12 mouse cellular contexts compared by ENCODE assay signal in the genomic region with DNA sequence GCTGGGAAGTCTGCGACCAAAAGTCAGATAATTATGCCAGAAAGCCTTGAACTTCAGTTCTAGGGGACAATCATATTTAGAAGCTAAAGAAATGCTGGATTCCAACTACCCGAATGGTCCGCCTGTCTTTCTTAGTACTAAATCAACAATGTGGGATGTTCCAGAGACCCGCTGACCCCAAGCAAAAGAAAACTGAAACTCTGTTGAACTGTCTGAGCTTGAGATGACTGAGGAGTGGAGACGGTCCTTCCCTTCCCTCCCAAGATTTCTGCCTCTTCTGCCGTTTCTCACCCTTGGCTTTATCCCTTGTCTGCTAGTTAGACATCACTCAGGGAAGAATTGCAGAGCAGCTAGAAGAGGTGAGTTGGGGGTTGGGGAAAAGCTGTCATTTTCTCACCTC. TPM values are rescaled to one million over a fixed set of nuclear protein-coding genes. Genes with fewer than 3 reads are reported as not detected.
DNase-seq lines count a peak whose midpoint lies in the region; ATAC-seq lines count a peak whose summit lies in the region.
"Had no signal": no experiment of that assay in that cellular context is flagged by ENCODE, and none has a peak within 500 bp of the region (broad histone marks: within the 10 kb centered on the region; RNA-seq: fewer than 3 reads in every experiment).

No protein-coding gene starts in this region.

- H3K9me3 ChIP-seq in midbrain, embryonic 11.5 days (ENCODE audit: control insufficient read depth, low read length) = no peaks in the 10 kb centered on the region
- no peaks in the 10 kb centered on the region for H3K9me3 ChIP-seq in midbrain, embryonic 16.5 days (replicated peaks; ENCODE audit: control insufficient read depth, low read length, poor library complexity, severe bottlenecking)
- no peaks in the 10 kb centered on the region for H3K9me3 ChIP-seq in forebrain, embryonic 12.5 days
- H3K9me3 ChIP-seq in hindbrain, embryonic 14.5 days (ENCODE audit: control insufficient read depth, low read length) = no peaks in the 10 kb centered on the region
- H3K9me3 ChIP-seq in stomach, embryonic 15.5 days = no peaks in the 10 kb centered on the region
- H3K9me3 ChIP-seq: liver, embryonic 13.5 days had no signal

- H3K27me3 ChIP-seq in midbrain, embryonic 11.5 days (ENCODE audit: control insufficient read depth, insufficient read depth, low read length) = peaks cover 91% of the 10 kb centered on the region
- peaks cover 58% of the 10 kb centered on the region for H3K27me3 ChIP-seq in midbrain, embryonic 16.5 days (ENCODE audit: control insufficient read depth, insufficient read depth, low read depth, low read length)
- peaks cover 82% of the 10 kb centered on the region for H3K27me3 ChIP-seq in forebrain, embryonic 12.5 days
- peaks cover 96% of the 10 kb centered on the region for H3K27me3 ChIP-seq in hindbrain, embryonic 14.5 days (ENCODE audit: control insufficient read depth, insufficient read depth, low read length)
- H3K27me3 ChIP-seq in stomach, embryonic 15.5 days (replicated peaks) = peaks cover 47% of the 10 kb centered on the region

- peak; percentile 95 for DNase-seq in midbrain, embryonic 11.5 days (ENCODE audit: low spot score, missing footprints)
- DNase-seq in hindbrain, embryonic 14.5 days (ENCODE audit: low spot score) = no peak
- no peak for DNase-seq in thymus, postnatal 0 days (ENCODE audit: low spot score)
- DNase-seq in layer of hippocampus, adult 9-11 months = no peak
- DNase-seq: cerebellum, postnatal 14 days; gastrocnemius, postnatal 36 days; kidney, adult 11 months; liver, embryonic 13.5 days had no signal

- WGBS in midbrain, embryonic 11.5 days = 3% methylated on average over 6 of the region's 6 CpGs
- WGBS in midbrain, embryonic 16.5 days = 3% methylated on average over 6 of the region's 6 CpGs
- 2% methylated on average over 6 of the region's 6 CpGs for WGBS in forebrain, embryonic 12.5 days
- WGBS in hindbrain, embryonic 14.5 days = 1% methylated on average over 6 of the region's 6 CpGs
- 22% methylated on average over 6 of the region's 6 CpGs for WGBS in stomach, embryonic 15.5 days

- H3K27ac ChIP-seq in midbrain, embryonic 11.5 days (ENCODE audit: low read depth, low read length) = no peak overlapping the region
- no peak overlapping the region for H3K27ac ChIP-seq in midbrain, embryonic 16.5 days (ENCODE audit: low read length)
- peak overlapping the region; percentile 25; the same call in 1 of the 2 replicates for H3K27ac ChIP-seq in forebrain, embryonic 12.5 days
- H3K27ac ChIP-seq in hindbrain, embryonic 14.5 days = no peak overlapping the region; the same call in 1 of the 2 replicates
- H3K27ac ChIP-seq in stomach, embryonic 15.5 days = no peak overlapping the region
- H3K27ac ChIP-seq: layer of hippocampus, adult 2 months; liver, embryonic 13.5 days had no signal

- H3K4me1 ChIP-seq in midbrain, embryonic 11.5 days (ENCODE audit: control insufficient read depth, insufficient read depth, low read length) = no peaks in the 10 kb centered on the region
- no peaks in the 10 kb centered on the region; the same call in 1 of the 2 replicates for H3K4me1 ChIP-seq in midbrain, embryonic 16.5 days (ENCODE audit: control insufficient read depth, insufficient read depth, low read length)
- 0 out of 2 replicates have a peak, but pooled peaks cover 5% of the 10 kb centered on the region for H3K4me1 ChIP-seq in forebrain, embryonic 12.5 days
- H3K4me1 ChIP-seq in hindbrain, embryonic 14.5 days (replicated peaks; ENCODE audit: control insufficient read depth, insufficient read depth, low read length) = no peaks in the 10 kb centered on the region
- no peaks in the 10 kb centered on the region; the same call in 1 of the 2 replicates for H3K4me1 ChIP-seq in stomach, embryonic 15.5 days
- H3K4me1 ChIP-seq: liver, embryonic 13.5 days had no signal

- H3K4me2 ChIP-seq in midbrain, embryonic 11.5 days = no peak overlapping the region
- no peak overlapping the region; the same call in 1 of the 2 replicates for H3K4me2 ChIP-seq in midbrain, embryonic 16.5 days (ENCODE audit: low read length)
- H3K4me2 ChIP-seq in forebrain, embryonic 12.5 days = peak overlapping the region; percentile 45
- peak overlapping the region; percentile 27; the same call in 1 of the 2 replicates for H3K4me2 ChIP-seq in hindbrain, embryonic 14.5 days (replicated peaks)
- peak overlapping the region; percentile 40 for H3K4me2 ChIP-seq in stomach, embryonic 15.5 days
- H3K4me2 ChIP-seq: liver, embryonic 13.5 days had no signal

- no peaks in the 10 kb centered on the region for H3K36me3 ChIP-seq in midbrain, embryonic 11.5 days (ENCODE audit: control insufficient read depth, insufficient read depth, low read length)
- no peaks in the 10 kb centered on the region for H3K36me3 ChIP-seq in midbrain, embryonic 16.5 days (ENCODE audit: control insufficient read depth, insufficient read depth, low read length)
- no peaks in the 10 kb centered on the region for H3K36me3 ChIP-seq in forebrain, embryonic 12.5 days (replicated peaks)
- no peaks in the 10 kb centered on the region for H3K36me3 ChIP-seq in hindbrain, embryonic 14.5 days (replicated peaks; ENCODE audit: control insufficient read depth, insufficient read depth)
- H3K36me3 ChIP-seq in stomach, embryonic 15.5 days = no peaks in the 10 kb centered on the region
- H3K36me3 ChIP-seq: liver, embryonic 13.5 days had no signal

- ATAC-seq in midbrain, embryonic 11.5 days (ENCODE audit: low FRiP score) = no peak
- no peak for ATAC-seq in midbrain, embryonic 16.5 days
- ATAC-seq in forebrain, embryonic 12.5 days (ENCODE audit: low FRiP score) = no peak
- ATAC-seq in hindbrain, embryonic 14.5 days (ENCODE audit: low FRiP score) = no peak
- ATAC-seq in stomach, embryonic 15.5 days (ENCODE audit: insufficient read depth, low FRiP score, low read depth) = no peak

- no peak overlapping the region for H3K4me3 ChIP-seq in midbrain, embryonic 11.5 days (ENCODE audit: low read depth, low read length)
- no peak overlapping the region; the same call in 1 of the 2 replicates for H3K4me3 ChIP-seq in midbrain, embryonic 16.5 days (ENCODE audit: low read depth, low read length)
- H3K4me3 ChIP-seq in forebrain, embryonic 12.5 days (replicated peaks) = peak overlapping the region; percentile 25
- no peak overlapping the region for H3K4me3 ChIP-seq in hindbrain, embryonic 14.5 days (replicated peaks; ENCODE audit: low read length)
- H3K4me3 ChIP-seq in stomach, embryonic 15.5 days (replicated peaks) = no peak overlapping the region
- H3K4me3 ChIP-seq: layer of hippocampus, adult 2 months; liver, embryonic 13.5 days had no signal

- H3K9ac ChIP-seq in midbrain, embryonic 11.5 days (ENCODE audit: low read length) = no peak overlapping the region
- H3K9ac ChIP-seq in midbrain, embryonic 16.5 days (ENCODE audit: low read depth, low read length) = no peak overlapping the region
- H3K9ac ChIP-seq in forebrain, embryonic 12.5 days = 0 out of 2 replicates have a peak overlapping the region, but pooled peaks have one; percentile 33
- no peak overlapping the region for H3K9ac ChIP-seq in hindbrain, embryonic 14.5 days
- H3K9ac ChIP-seq in stomach, embryonic 15.5 days = no peak overlapping the region
- H3K9ac ChIP-seq: liver, embryonic 13.5 days had no signal

RNA-seq across cellular contexts. Expression of gene Isl1, which starts 5.7 kb away (rescaled TPM):
- 15.4 and 18.6 TPM in 2 replicates for polyA plus RNA-seq in midbrain, embryonic 11.5 days (2014; fragmentation: Nextera tagmentation; extraction: Ambion mirVana)
- polyA plus RNA-seq in midbrain, embryonic 16.5 days (2015; fragmentation: Nextera tagmentation; extraction: Ambion mirVana) = 25.5 and 47.6 TPM in 2 replicates
- 65.6 and 74.4 TPM in 2 replicates for polyA plus RNA-seq in forebrain, embryonic 12.5 days (2016; fragmentation: Nextera tagmentation; extraction: Ambion mirVana)
- 24.6 and 26.1 TPM in 2 replicates for polyA plus RNA-seq in hindbrain, embryonic 14.5 days (2014; fragmentation: Nextera tagmentation; extraction: Ambion mirVana)
- polyA plus RNA-seq in stomach, embryonic 15.5 days (2015; fragmentation: Nextera tagmentation; extraction: Ambion mirVana) = 29.7 and 42.1 TPM in 2 replicates
- polyA plus RNA-seq in thymus, postnatal 0 days (2015; fragmentation: Nextera tagmentation; extraction: Ambion mirVana) = 9.3 and 12.3 TPM in 2 replicates

Comparison
In these comparisons a context has a peak if more than half of its experiments do, and no peak if none do; other contexts are left out.
1. H3K4me2 ChIP-seq: peak in forebrain, embryonic 12.5 days (single experiment), hindbrain, embryonic 14.5 days (single experiment) and stomach, embryonic 15.5 days (single experiment); none in midbrain, embryonic 11.5 days (single experiment) and midbrain, embryonic 16.5 days (single experiment).